16 mouse cellular contexts compared by ENCODE assay signal in the genomic region with DNA sequence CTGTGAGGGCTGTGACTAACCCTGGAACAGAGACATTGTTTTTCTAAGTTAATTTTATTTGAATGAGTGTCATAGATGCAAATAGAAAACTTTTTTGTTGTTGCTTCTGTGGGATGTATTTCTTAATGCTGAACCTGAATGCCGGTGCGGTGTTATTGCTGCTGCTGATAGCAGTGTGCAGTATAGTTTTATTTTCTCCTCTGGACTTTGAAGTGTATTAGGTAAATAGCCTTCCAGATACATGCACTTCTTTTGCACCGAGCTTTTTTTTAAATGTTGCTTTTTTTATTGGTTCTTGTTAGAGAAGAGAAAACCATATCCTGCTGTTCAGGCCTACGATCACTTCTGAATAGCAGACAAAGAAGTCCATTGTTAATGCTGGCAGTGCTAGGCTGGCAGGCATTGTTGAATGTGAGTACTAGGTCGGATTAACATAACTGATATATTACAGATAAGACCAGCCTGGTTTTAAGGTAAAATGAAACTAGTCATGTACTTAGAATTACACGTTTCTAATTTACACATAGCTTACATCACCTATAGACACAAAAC.
DNase-seq lines count a peak whose midpoint lies in the region; ATAC-seq lines count a peak whose summit lies in the region.
"Had no signal": no experiment of that assay in that cellular context is flagged by ENCODE, and none has a peak within 500 bp of the region (broad histone marks: within the 10 kb centered on the region; RNA-seq: fewer than 3 reads in every experiment).

No protein-coding gene starts in this region.

- 0 out of 2 replicates have a peak, but pooled peaks cover 3% of the 10 kb centered on the region for H3K9me3 ChIP-seq in hindbrain, embryonic 10.5 days
- H3K9me3 ChIP-seq in hindbrain, embryonic 13.5 days, result no peaks in the 10 kb centered on the region
- H3K9me3 ChIP-seq in forebrain, embryonic 16.5 days (ENCODE audit: control insufficient read depth, low read length), result no peaks in the 10 kb centered on the region
- H3K9me3 ChIP-seq in midbrain, embryonic 15.5 days, result no peaks in the 10 kb centered on the region
- H3K9me3 ChIP-seq: embryonic facial prominence, embryonic 12.5 days; heart, embryonic 13.5 days; limb, embryonic 15.5 days had no signal

- H3K4me3 ChIP-seq in hindbrain, embryonic 10.5 days, result no peak overlapping the region
- H3K4me3 ChIP-seq in hindbrain, embryonic 13.5 days, result no peak overlapping the region
- H3K4me3 ChIP-seq in forebrain, embryonic 16.5 days (replicated peaks; ENCODE audit: low read length), result no peak overlapping the region
- no peak overlapping the region for H3K4me3 ChIP-seq in midbrain, embryonic 15.5 days
- H3K4me3 ChIP-seq: embryonic facial prominence, embryonic 12.5 days; heart, embryonic 13.5 days; limb, embryonic 15.5 days had no signal

- WGBS in hindbrain, embryonic 10.5 days, result 29% methylated on average over 6 of the region's 6 CpGs
- 24% methylated on average over 6 of the region's 6 CpGs for WGBS in hindbrain, embryonic 13.5 days
- WGBS in forebrain, embryonic 16.5 days, result 8% methylated on average over 6 of the region's 6 CpGs
- WGBS in midbrain, embryonic 15.5 days, result 19% methylated on average over 6 of the region's 6 CpGs

- no peak overlapping the region for H3K9ac ChIP-seq in hindbrain, embryonic 13.5 days
- no peak overlapping the region for H3K9ac ChIP-seq in forebrain, embryonic 16.5 days (replicated peaks; ENCODE audit: low read depth, low read length)
- no peak overlapping the region for H3K9ac ChIP-seq in midbrain, embryonic 15.5 days
- H3K9ac ChIP-seq: embryonic facial prominence, embryonic 12.5 days; heart, embryonic 13.5 days; limb, embryonic 15.5 days had no signal

- ATAC-seq in hindbrain, embryonic 13.5 days (ENCODE audit: low FRiP score), result no peak
- ATAC-seq in forebrain, embryonic 16.5 days, result 0 out of 2 replicates have a peak, but pooled peaks have one; percentile 37
- ATAC-seq in midbrain, embryonic 15.5 days (replicated peaks), result no peak

- peaks cover 52% of the 10 kb centered on the region for H3K4me1 ChIP-seq in hindbrain, embryonic 10.5 days (replicated peaks)
- H3K4me1 ChIP-seq in hindbrain, embryonic 13.5 days (replicated peaks), result peaks cover 25% of the 10 kb centered on the region
- peaks cover 26% of the 10 kb centered on the region for H3K4me1 ChIP-seq in forebrain, embryonic 16.5 days (replicated peaks; ENCODE audit: control insufficient read depth, insufficient read depth, low read length)
- peaks cover 31% of the 10 kb centered on the region for H3K4me1 ChIP-seq in midbrain, embryonic 15.5 days
- H3K4me1 ChIP-seq: limb, embryonic 15.5 days had no signal

- H3K36me3 ChIP-seq in hindbrain, embryonic 10.5 days, result 0 out of 2 replicates have a peak, but pooled peaks cover 7% of the 10 kb centered on the region
- no peaks in the 10 kb centered on the region for H3K36me3 ChIP-seq in hindbrain, embryonic 13.5 days
- H3K36me3 ChIP-seq in forebrain, embryonic 16.5 days (ENCODE audit: control insufficient read depth, insufficient read depth), result no peaks in the 10 kb centered on the region
- H3K36me3 ChIP-seq in midbrain, embryonic 15.5 days (replicated peaks), result no peaks in the 10 kb centered on the region
- H3K36me3 ChIP-seq: embryonic facial prominence, embryonic 12.5 days; limb, embryonic 15.5 days had no signal

- no peak for DNase-seq in hindbrain, embryonic 10.5 days (ENCODE audit: low spot score)
- peak; percentile 59 for DNase-seq in R1 (ENCODE audit: low read depth, low spot score)
- DNase-seq in urinary bladder, adult 2 months (ENCODE audit: low spot score), result no peak
- DNase-seq in frontal cortex, postnatal 25 days (ENCODE audit: low spot score in 2 of 2), result no peak
- no peak for DNase-seq in kidney, adult 18-20 months
- DNase-seq: cerebellum, adult 11 months; gastrocnemius, postnatal 10 days; kidney, adult 2 months; right cerebral cortex, postnatal 25 days had no signal

- H3K27me3 ChIP-seq in hindbrain, embryonic 10.5 days (ENCODE audit: insufficient read depth, poor library complexity, severe bottlenecking), result no peaks in the 10 kb centered on the region
- no peaks in the 10 kb centered on the region for H3K27me3 ChIP-seq in hindbrain, embryonic 13.5 days
- no peaks in the 10 kb centered on the region for H3K27me3 ChIP-seq in forebrain, embryonic 16.5 days (replicated peaks; ENCODE audit: control insufficient read depth, insufficient read depth, low read length)
- no peaks in the 10 kb centered on the region for H3K27me3 ChIP-seq in midbrain, embryonic 15.5 days (replicated peaks)
- H3K27me3 ChIP-seq: embryonic facial prominence, embryonic 12.5 days; heart, embryonic 13.5 days; limb, embryonic 15.5 days had no signal

- peak overlapping the region; percentile 73 for H3K27ac ChIP-seq in hindbrain, embryonic 10.5 days
- H3K27ac ChIP-seq in hindbrain, embryonic 13.5 days, result no peak overlapping the region
- no peak overlapping the region for H3K27ac ChIP-seq in forebrain, embryonic 16.5 days (ENCODE audit: low read length)
- H3K27ac ChIP-seq in midbrain, embryonic 15.5 days, result peak overlapping the region; percentile 6; the same call in 1 of the 2 replicates
- H3K27ac ChIP-seq: embryonic facial prominence, embryonic 12.5 days; heart, embryonic 13.5 days; limb, embryonic 15.5 days; macrophage had no signal

- no peak overlapping the region for H3K4me2 ChIP-seq in hindbrain, embryonic 13.5 days
- H3K4me2 ChIP-seq in forebrain, embryonic 16.5 days (ENCODE audit: low read length), result no peak overlapping the region
- H3K4me2 ChIP-seq in midbrain, embryonic 15.5 days, result no peak overlapping the region
- H3K4me2 ChIP-seq: embryonic facial prominence, embryonic 12.5 days; heart, embryonic 13.5 days; limb, embryonic 15.5 days had no signal

Comparison
In these comparisons a context has a peak if more than half of its experiments do, and no peak if none do; other contexts are left out.
1. H3K27ac ChIP-seq: peak in hindbrain, embryonic 10.5 days (single experiment) and midbrain, embryonic 15.5 days (single experiment); none in hindbrain, embryonic 13.5 days (single experiment) and forebrain, embryonic 16.5 days (single experiment).